Mouse (Mus musculus) mouse embryonic stem cell (cell line): Measurements from ENCODE around the gene Gm11027.

Experiments
- in situ Hi-C, 2 experiments: fragments of 300-500 bp; cut with MboI; formaldehyde crosslinking; loops; 1 replicate in 1 of 2; 3 replicates in 1 of 2; pipeline ENCODE4 v1.14.3; 2019 to 2020; ENCODE audit warnings: low sequenced_read_pairs in 2 of 2, low pct_unique_long_range_greater_than_20kb in 1 of 2, mixed read lengths in 1 of 2; ENCODE audit not compliant: unreplicated experiment in 1 of 2

The Gm11027 gene

GRCm38 (mm10) chr12:116275631-116276030, 445 bp downstream of the Gm11027 start:
- in situ Hi-C loops = no loop called here

- in situ Hi-C loops = no loop called here
Measured at GRCm38 (mm10) chr12:116276961-116277360, 1.8 kb downstream of the Gm11027 start.

- in situ Hi-C loops = no loop called here
Measured at GRCm38 (mm10) chr12:116278541-116278940, 3.4 kb downstream of the Gm11027 start.

GRCm38 (mm10) chr12:116279181-116279580, 4.0 kb downstream of the Gm11027 start:
- in situ Hi-C loops = no loop called here

GRCm38 (mm10) chr12:116280149-116280652, 5.0 kb downstream of the Gm11027 start:
- in situ Hi-C loops = no loop called here

- in situ Hi-C loops = no loop called here
Measured at GRCm38 (mm10) chr12:116280653-116281364, 5.6 kb downstream of the Gm11027 start, which contains the start of gene Esyt2. Gene Esyt2 (plus strand): TSS chr12:116281196.

- in situ Hi-C loops = no loop called here
Measured at GRCm38 (mm10) chr12:116281427-116282281, 6.5 kb downstream of the Gm11027 start.

- in situ Hi-C loops = no loop called here
Measured at GRCm38 (mm10) chr12:116282856-116283255, 7.7 kb downstream of the Gm11027 start.

GRCm38 (mm10) chr12:116283511-116283910, 8.3 kb downstream of the Gm11027 start:
- in situ Hi-C loops = no loop called here

GRCm38 (mm10) chr12:116293185-116293584, 18.0 kb downstream of the Gm11027 start:
- in situ Hi-C loops = no loop called here

GRCm38 (mm10) chr12:116293599-116294292, 18.6 kb downstream of the Gm11027 start:
- in situ Hi-C loops = no loop called here

GRCm38 (mm10) chr12:116299906-116300305, 24.7 kb downstream of the Gm11027 start:
- in situ Hi-C loops = no loop called here

GRCm38 (mm10) chr12:116302181-116302580, 27.0 kb downstream of the Gm11027 start:
- in situ Hi-C loops = no loop called here

- in situ Hi-C loops = no loop called here
Measured at GRCm38 (mm10) chr12:116306042-116306441, 30.9 kb downstream of the Gm11027 start.

GRCm38 (mm10) chr12:116307870-116308269, 32.7 kb downstream of the Gm11027 start:
- in situ Hi-C loops = no loop called here

GRCm38 (mm10) chr12:116308612-116309011, 33.4 kb downstream of the Gm11027 start:
- in situ Hi-C loops = no loop called here

- in situ Hi-C loops = no loop called here
Measured at GRCm38 (mm10) chr12:116313816-116314215, 38.6 kb downstream of the Gm11027 start.

GRCm38 (mm10) chr12:116315498-116315897, 40.3 kb downstream of the Gm11027 start:
- in situ Hi-C loops = no loop called here

GRCm38 (mm10) chr12:116317818-116318217, 42.6 kb downstream of the Gm11027 start:
- in situ Hi-C loops = no loop called here
